Mouse (Mus musculus): Measurements from ENCODE around the gene Rgs7. TPM values are rescaled to one million over a fixed set of nuclear protein-coding genes. Genes with fewer than 3 reads are reported as not detected.

Rgs7 gene
- polyA plus RNA-seq, 1 experiment from 2014 or later = 0.63 TPM

DNA sequence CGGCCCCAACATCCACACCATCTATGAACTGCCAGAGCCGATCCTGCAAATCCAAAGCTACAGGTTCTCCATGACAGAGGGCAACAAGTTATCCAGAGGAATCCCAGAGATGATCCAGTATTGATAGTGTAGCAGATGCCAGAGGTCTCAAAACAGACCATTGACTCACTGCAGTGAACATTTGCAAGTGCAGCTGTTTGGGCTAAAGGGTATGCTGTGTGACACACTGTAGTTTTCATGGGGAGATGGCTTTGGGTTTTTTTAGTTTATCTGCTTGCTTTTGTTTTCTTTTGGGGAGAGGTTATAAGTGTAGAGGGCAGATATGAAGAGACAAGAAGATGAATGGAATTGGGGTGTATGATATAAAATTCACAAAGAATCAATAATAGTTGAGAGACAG lies 124.2 kb downstream of the Rgs7 start:
- WGBS = 89% methylated on average over 2 of the region's 2 CpGs
- H3K9me3 ChIP-seq (ENCODE audit: control insufficient read depth) = no peaks in the 10 kb centered on the region
- no peak for ATAC-seq
- H3K4me3 ChIP-seq (ENCODE audit: low read depth, low read length) = no peak overlapping the region
- H3K4me2 ChIP-seq (replicated peaks; ENCODE audit: low read depth) = no peak overlapping the region
- no peaks in the 10 kb centered on the region for H3K4me1 ChIP-seq (replicated peaks; ENCODE audit: control insufficient read depth, insufficient read depth, low read length)
- no peak overlapping the region for H3K27ac ChIP-seq (ENCODE audit: low read depth, low read length)
- no peak for TF ChIP-seq CTCF (IDR thresholded peaks at IDR 0.05; ENCODE audit: low read depth)
- H3K27me3 ChIP-seq (replicated peaks; ENCODE audit: control insufficient read depth, insufficient read depth, low read length) = no peaks in the 10 kb centered on the region
- no peaks in the 10 kb centered on the region for H3K36me3 ChIP-seq (ENCODE audit: control insufficient read depth, insufficient read depth)
- no peak overlapping the region for H3K9ac ChIP-seq (ENCODE audit: low read depth, low read length)

DNA sequence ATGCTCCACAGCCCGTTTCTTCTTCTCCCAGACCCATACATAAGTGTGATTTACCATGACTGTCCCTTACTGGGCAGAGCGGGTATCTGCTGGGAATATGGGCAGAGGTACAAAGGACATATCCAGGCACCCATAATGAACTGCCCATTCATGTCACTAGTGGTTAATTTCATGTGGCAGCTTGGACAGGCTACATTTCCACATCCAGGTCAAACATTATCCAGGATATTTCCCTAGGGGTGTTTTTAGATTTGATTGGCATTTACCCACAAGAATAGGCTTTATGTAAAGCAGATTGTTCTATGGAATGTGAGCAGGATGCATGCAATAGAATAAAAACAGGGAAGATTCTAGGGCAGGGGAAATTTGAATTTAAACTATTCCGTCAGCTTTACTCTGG lies 128.7 kb downstream of the Rgs7 start:
- Histone ChIP-seq H3K27ac (ENCODE audit: low read depth, low read length) (no peak overlapping the region), H3K4me2 (replicated peaks; ENCODE audit: low read depth) (no peak overlapping the region), H3K4me1 (replicated peaks; ENCODE audit: control insufficient read depth, insufficient read depth, low read length) (no peaks in the 10 kb centered on the region), H3K36me3 (ENCODE audit: control insufficient read depth, insufficient read depth) (no peaks in the 10 kb centered on the region), H3K9me3 (ENCODE audit: control insufficient read depth) (no peaks in the 10 kb centered on the region), H3K9ac (ENCODE audit: low read depth, low read length) (no peak overlapping the region), H3K27me3 (replicated peaks; ENCODE audit: control insufficient read depth, insufficient read depth, low read length) (no peaks in the 10 kb centered on the region), H3K4me3 (ENCODE audit: low read depth, low read length) (no peak overlapping the region)
- TF ChIP-seq CTCF (IDR thresholded peaks at IDR 0.05; ENCODE audit: low read depth) = no peak
- ATAC-seq = no peak
- 82% methylated on average over 3 of the region's 3 CpGs for WGBS

DNA sequence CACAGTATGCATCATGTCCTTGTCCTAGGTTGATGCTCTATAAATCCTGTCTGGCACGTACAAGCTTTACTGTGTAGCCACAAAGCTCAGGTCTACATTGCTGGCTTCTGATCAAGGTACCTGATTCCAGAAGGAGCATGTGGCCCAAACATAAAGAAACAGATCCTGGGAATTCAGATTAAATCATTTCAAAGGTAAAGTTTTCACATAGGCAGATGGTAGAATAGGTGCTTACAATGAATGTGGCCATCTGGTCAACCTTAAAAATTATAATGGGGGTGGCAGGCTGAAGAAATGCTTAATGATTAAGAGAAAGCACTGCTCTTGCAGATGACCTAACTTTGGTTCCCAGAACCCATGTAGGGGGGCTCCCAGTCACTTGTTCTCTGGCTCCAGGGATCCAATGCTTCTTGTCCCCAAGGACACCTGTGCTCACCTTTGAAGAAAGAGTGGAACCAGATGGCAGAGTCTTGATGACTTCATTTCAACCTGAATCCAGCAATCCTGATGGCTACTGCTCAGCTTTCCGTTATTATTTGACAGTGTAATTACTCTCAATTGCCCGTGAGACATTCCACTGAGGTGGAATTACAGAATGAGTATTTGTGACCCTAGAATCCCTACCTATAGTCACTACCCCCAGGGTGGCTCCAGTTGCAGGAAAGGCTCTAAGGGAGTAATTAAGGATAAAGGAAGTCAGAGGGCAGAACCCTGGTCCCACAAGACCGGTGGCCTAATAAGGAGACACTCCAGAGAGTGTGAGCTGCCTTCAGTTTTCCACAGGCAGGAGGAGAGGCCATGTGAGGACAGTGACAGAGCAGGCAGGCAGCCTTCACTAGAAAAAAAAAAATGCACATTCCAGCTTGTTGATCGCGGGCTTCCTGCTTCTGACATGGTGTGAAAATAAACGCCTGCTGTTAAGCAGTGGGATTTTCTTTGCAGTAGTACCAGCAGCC lies 132.6 kb downstream of the Rgs7 start:
- Histone ChIP-seq H3K9me3 (ENCODE audit: control insufficient read depth) (no peaks in the 10 kb centered on the region), H3K36me3 (ENCODE audit: control insufficient read depth, insufficient read depth) (no peaks in the 10 kb centered on the region), H3K4me1 (replicated peaks; ENCODE audit: control insufficient read depth, insufficient read depth, low read length) (no peaks in the 10 kb centered on the region), H3K4me3 (ENCODE audit: low read depth, low read length) (no peak overlapping the region), H3K9ac (ENCODE audit: low read depth, low read length) (no peak overlapping the region), H3K27ac (ENCODE audit: low read depth, low read length) (no peak overlapping the region), H3K4me2 (replicated peaks; ENCODE audit: low read depth) (no peak overlapping the region), H3K27me3 (replicated peaks; ENCODE audit: control insufficient read depth, insufficient read depth, low read length) (no peaks in the 10 kb centered on the region)
- WGBS = 54% methylated on average over 7 of the region's 7 CpGs
- ATAC-seq = no peak
- no peak for TF ChIP-seq CTCF (IDR thresholded peaks at IDR 0.05; ENCODE audit: low read depth)

DNA sequence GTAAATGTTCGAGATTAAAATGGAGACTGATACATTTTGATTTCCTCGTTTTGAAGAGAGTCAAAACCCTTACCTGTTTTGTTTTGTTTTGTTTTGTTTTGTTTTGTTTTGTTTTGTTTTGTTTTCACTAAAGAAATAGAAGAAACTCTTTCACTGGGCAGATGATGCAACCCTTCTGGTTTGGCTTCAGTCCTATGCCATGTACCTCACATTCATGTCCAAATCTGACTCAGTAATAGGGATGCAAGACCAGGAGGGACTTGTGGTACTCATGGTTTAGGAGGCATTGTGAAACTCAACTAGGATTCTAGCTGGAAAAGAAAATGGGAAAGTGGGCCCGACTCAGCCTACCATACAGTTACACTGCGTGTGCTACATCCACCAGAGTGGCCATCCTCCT lies 139.4 kb downstream of the Rgs7 start:
- Histone ChIP-seq H3K27ac (ENCODE audit: low read depth, low read length) (no peak overlapping the region), H3K9me3 (ENCODE audit: control insufficient read depth) (no peaks in the 10 kb centered on the region), H3K4me3 (ENCODE audit: low read depth, low read length) (no peak overlapping the region), H3K4me1 (replicated peaks; ENCODE audit: control insufficient read depth, insufficient read depth, low read length) (no peaks in the 10 kb centered on the region), H3K4me2 (replicated peaks; ENCODE audit: low read depth) (no peak overlapping the region), H3K9ac (ENCODE audit: low read depth, low read length) (no peak overlapping the region), H3K36me3 (ENCODE audit: control insufficient read depth, insufficient read depth) (no peaks in the 10 kb centered on the region), H3K27me3 (replicated peaks; ENCODE audit: control insufficient read depth, insufficient read depth, low read length) (no peaks in the 10 kb centered on the region)
- ATAC-seq = no peak
- TF ChIP-seq CTCF (IDR thresholded peaks at IDR 0.05; ENCODE audit: low read depth) = no peak
- 82% methylated on average over 4 of the region's 4 CpGs for WGBS

DNA sequence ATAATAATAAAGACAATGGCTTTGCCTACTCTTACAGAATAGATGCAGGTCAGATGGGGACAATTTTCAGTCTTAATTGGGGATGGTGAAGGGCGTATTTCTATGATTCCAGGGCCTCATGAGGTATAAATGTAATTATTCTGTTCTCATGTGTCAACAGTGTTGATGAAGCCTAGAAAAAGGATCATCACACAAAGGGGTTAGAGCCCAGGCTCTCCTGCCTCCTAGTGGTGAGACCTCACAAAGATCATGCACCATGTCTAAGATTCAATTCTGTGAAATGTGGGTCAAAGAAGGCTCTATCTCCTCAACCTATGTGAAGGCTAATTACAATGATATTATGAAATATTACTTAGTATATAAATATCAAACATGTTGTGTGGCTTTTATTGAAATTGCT lies 146.1 kb downstream of the Rgs7 start:
- H3K9me3 ChIP-seq (ENCODE audit: control insufficient read depth) = no peaks in the 10 kb centered on the region
- no peak overlapping the region for H3K4me2 ChIP-seq (replicated peaks; ENCODE audit: low read depth)
- TF ChIP-seq CTCF (IDR thresholded peaks at IDR 0.05; ENCODE audit: low read depth) = no peak
- WGBS = 88% methylated on average over 1 of the region's 1 CpGs
- no peak for ATAC-seq
- no peak overlapping the region for H3K9ac ChIP-seq (ENCODE audit: low read depth, low read length)
- no peaks in the 10 kb centered on the region for H3K36me3 ChIP-seq (ENCODE audit: control insufficient read depth, insufficient read depth)
- no peaks in the 10 kb centered on the region for H3K4me1 ChIP-seq (replicated peaks; ENCODE audit: control insufficient read depth, insufficient read depth, low read length)
- H3K27ac ChIP-seq (ENCODE audit: low read depth, low read length) = no peak overlapping the region
- H3K4me3 ChIP-seq (ENCODE audit: low read depth, low read length) = no peak overlapping the region
- no peaks in the 10 kb centered on the region for H3K27me3 ChIP-seq (replicated peaks; ENCODE audit: control insufficient read depth, insufficient read depth, low read length)

DNA sequence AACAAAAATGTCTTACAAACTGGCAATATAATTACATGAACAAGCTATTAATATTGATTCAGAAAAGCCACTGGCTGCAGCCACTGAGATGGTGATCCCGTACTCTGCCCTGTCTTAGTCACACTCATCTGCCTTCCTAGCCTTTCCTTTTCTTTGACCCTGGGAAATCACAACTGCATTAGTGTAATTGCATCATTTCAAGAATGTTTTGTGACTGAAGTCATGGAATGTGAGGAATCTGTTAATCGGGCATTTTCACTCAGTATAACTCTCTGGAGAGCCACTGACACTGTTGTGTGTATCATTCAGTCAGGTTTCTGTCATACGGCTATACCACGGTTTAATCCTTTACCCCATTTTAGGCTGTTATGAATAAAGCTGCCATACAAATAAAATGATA lies 156.1 kb downstream of the Rgs7 start:
- H3K27me3 ChIP-seq (replicated peaks; ENCODE audit: control insufficient read depth, insufficient read depth, low read length) = no peaks in the 10 kb centered on the region
- no peak overlapping the region for H3K9ac ChIP-seq (ENCODE audit: low read depth, low read length)
- H3K4me1 ChIP-seq (replicated peaks; ENCODE audit: control insufficient read depth, insufficient read depth, low read length) = no peaks in the 10 kb centered on the region
- no peak for ATAC-seq
- no peak overlapping the region for H3K4me2 ChIP-seq (replicated peaks; ENCODE audit: low read depth)
- no peaks in the 10 kb centered on the region for H3K36me3 ChIP-seq (ENCODE audit: control insufficient read depth, insufficient read depth)
- no peak overlapping the region for H3K4me3 ChIP-seq (ENCODE audit: low read depth, low read length)
- no peak for TF ChIP-seq CTCF (IDR thresholded peaks at IDR 0.05; ENCODE audit: low read depth)
- no peak overlapping the region for H3K27ac ChIP-seq (ENCODE audit: low read depth, low read length)
- no peaks in the 10 kb centered on the region for H3K9me3 ChIP-seq (ENCODE audit: control insufficient read depth)
- 69% methylated on average over 4 of the region's 4 CpGs for WGBS
